Mouse (Mus musculus) CH12.LX (cell line): ENCODE measurements at regions not wholly inside any gene's neighbourhood (a gene's known extent, or its start where the extent isn't known, plus 50 kb on each side); places are given as distances from the start of the nearest gene placed in this dataset.

Experiments used
- DNase-seq: peaks from one replicate; pipeline ENCODE4 v3.0.0-alpha.2; 2013; ENCODE audit errors: extremely low read depth
- H3K27ac ChIP-seq: 2 replicates; pipeline ENCODE4 v1.5.1; 2012; ENCODE audit warnings: low read depth, mild to moderate bottlenecking, control low read depth, moderate library complexity; ENCODE audit not compliant: insufficient read depth
- H3K27me3 ChIP-seq: replicated peaks from 2 replicates; pipeline ENCODE3; 2012; ENCODE audit warnings: inconsistent platforms
- H3K36me3 ChIP-seq, 2 experiments: replicated peaks in 1 of 2; 2 replicates each; pipeline versions ENCODE3 to v1.6.1; 2012; ENCODE audit warnings: inconsistent platforms in 1 of 2, low read length in 1 of 2, mild to moderate bottlenecking in 1 of 2, mixed read lengths in 1 of 2, moderate library complexity in 1 of 2; ENCODE audit not compliant: control insufficient read depth in 1 of 2, insufficient read depth in 1 of 2
- H3K4me1 ChIP-seq, 2 experiments: 2 replicates each; pipeline ENCODE4 v1.6.1; 2012; ENCODE audit warnings: inconsistent platforms in 1 of 2, moderate library complexity in 1 of 2; ENCODE audit not compliant: insufficient read depth in 2 of 2, control insufficient read depth in 1 of 2
- H3K4me2 ChIP-seq: 2 replicates; pipeline ENCODE4 v1.6.1; 2012; ENCODE audit warnings: low read depth, mild to moderate bottlenecking, control low read depth; ENCODE audit not compliant: poor library complexity, insufficient read depth, severe bottlenecking
- H3K4me3 ChIP-seq, 3 experiments: fragments of 150-350 bp in 1 of 3; sonication (generic) in 1 of 3; replicated peaks in 1 of 3; 2 replicates each; pipeline versions ENCODE3 to v1.5.1; 2011 to 2012; ENCODE audit warnings: low read depth in 2 of 3, low read length in 2 of 3, mild to moderate bottlenecking in 2 of 3, moderate library complexity in 2 of 3, control low read depth in 1 of 3, improper control_type of control experiment in 1 of 3, inconsistent platforms in 1 of 3, mixed read lengths in 1 of 3; ENCODE audit not compliant: poor library complexity in 1 of 3
- H3K79me2 ChIP-seq: replicated peaks from 2 replicates; pipeline ENCODE4 v1.6.1; 2012; ENCODE audit warnings: mild to moderate bottlenecking, moderate library complexity; ENCODE audit not compliant: control insufficient read depth, poor library complexity, insufficient read depth, severe bottlenecking; ENCODE audit errors: extremely low read depth
- H3K9ac ChIP-seq: 2 replicates; pipeline ENCODE4 v1.6.1; 2012; ENCODE audit warnings: low read depth, mild to moderate bottlenecking, control low read depth, moderate library complexity; ENCODE audit not compliant: insufficient read depth
- H3K9me3 ChIP-seq: replicated peaks from 2 replicates; pipeline ENCODE3; 2012; ENCODE audit warnings: low read length, inconsistent platforms, mixed read lengths
- CHD1 ChIP-seq: IDR thresholded peaks from 2 replicates; pipeline ENCODE4 v1.6.1; 2012; ENCODE audit warnings: low read depth, low read length, improper control_type of control experiment, inconsistent platforms
- CTCF ChIP-seq, 2 experiments: IDR thresholded peaks in 1 of 2; conservative IDR thresholded peaks in 1 of 2; 2 replicates each; pipeline ENCODE4 v1.5.1; 2011 to 2012; ENCODE audit warnings: low read depth in 2 of 2, low read length in 2 of 2, improper control_type of control experiment in 1 of 2, inconsistent platforms in 1 of 2, mild to moderate bottlenecking in 1 of 2, moderate library complexity in 1 of 2
- EP300 ChIP-seq: IDR thresholded peaks from 2 replicates; pipeline ENCODE4 v1.6.1; 2011; ENCODE audit warnings: low read length, improper control_type of control experiment
- GABPA ChIP-seq: IDR thresholded peaks from 2 replicates; pipeline ENCODE4 v1.6.1; 2012; ENCODE audit warnings: low read depth, low read length, improper control_type of control experiment, inconsistent platforms; ENCODE audit not compliant: insufficient replicate concordance
- JUN ChIP-seq: IDR thresholded peaks from 2 replicates; pipeline ENCODE4 v1.6.1; 2011; ENCODE audit warnings: low read depth, mild to moderate bottlenecking, low read length, improper control_type of control experiment, moderate library complexity; ENCODE audit not compliant: insufficient read depth
- JUND ChIP-seq: conservative IDR thresholded peaks from 2 replicates; pipeline ENCODE4 v1.6.1; 2011; ENCODE audit warnings: low read depth, low read length, improper control_type of control experiment
- KAT2A ChIP-seq: IDR thresholded peaks from 2 replicates; pipeline ENCODE4 v1.6.1; 2012; ENCODE audit warnings: low read length, improper control_type of control experiment, inconsistent platforms; ENCODE audit not compliant: insufficient replicate concordance
- MEF2A ChIP-seq: IDR thresholded peaks from 2 replicates; pipeline ENCODE4 v1.6.1; 2014; ENCODE audit warnings: low read depth, mild to moderate bottlenecking, inconsistent platforms, low read length, improper control_type of control experiment, borderline replicate concordance
- NRF1 ChIP-seq: IDR thresholded peaks from 2 replicates; pipeline ENCODE4 v1.6.1; 2014; ENCODE audit warnings: low read depth, mild to moderate bottlenecking, inconsistent platforms, low read length, improper control_type of control experiment, moderate library complexity
- PAX5 ChIP-seq: IDR thresholded peaks from 2 replicates; pipeline ENCODE4 v1.6.1; 2012; ENCODE audit warnings: low read length, inconsistent platforms, mixed read lengths
- POLR2AphosphoS2 ChIP-seq: IDR thresholded peaks from 2 replicates; pipeline ENCODE4 v1.6.1; 2011; ENCODE audit warnings: low read depth, low read length, improper control_type of control experiment
- RAD21 ChIP-seq: IDR thresholded peaks from 2 replicates; pipeline ENCODE4 v1.6.1; 2011; ENCODE audit warnings: low read depth, mild to moderate bottlenecking, low read length, improper control_type of control experiment, moderate library complexity
- SMC3 ChIP-seq: IDR thresholded peaks from 2 replicates; pipeline ENCODE4 v1.6.1; 2011; ENCODE audit warnings: low read depth, low read length, improper control_type of control experiment
- USF2 ChIP-seq: conservative IDR thresholded peaks from 2 replicates; pipeline ENCODE4 v1.6.1; 2011; ENCODE audit warnings: low read depth, low read length, improper control_type of control experiment
- ZC3H11A ChIP-seq: IDR thresholded peaks from 2 replicates; pipeline ENCODE4 v1.6.1; 2012; ENCODE audit warnings: low read depth, mild to moderate bottlenecking, inconsistent platforms, low read length, improper control_type of control experiment
- ZKSCAN1 ChIP-seq: IDR thresholded peaks from 2 replicates; pipeline ENCODE4 v1.6.1; 2012; ENCODE audit warnings: low read depth, inconsistent platforms, low read length, improper control_type of control experiment, borderline replicate concordance
- ZNF384 ChIP-seq: IDR thresholded peaks from 2 replicates; pipeline ENCODE4 v1.6.1; 2012; ENCODE audit warnings: low read depth, low read length, improper control_type of control experiment, inconsistent platforms
- dilution Hi-C: fragments of 300-500 bp; cut with MboI; formaldehyde crosslinking; loops from 2 replicates; pipeline ENCODE4 v1.14.3; 2020; ENCODE audit warnings: low sequenced_read_pairs; ENCODE audit not compliant: extremely low pct_unique_long_range_greater_than_20kb, extremely low pct_ligation_motif_present
- in situ Hi-C: fragments of 300-500 bp; cut with MboI; formaldehyde crosslinking; loops from 3 replicates; pipeline ENCODE4 v1.14.3; 2019; ENCODE audit warnings: low sequenced_read_pairs, low pct_ligation_motif_present, low pct_unique_long_range_greater_than_20kb, mixed read lengths

GRCm38 (mm10) chr3:81789664-81790063 lies 142.7 kb upstream of the Ctso start:
- TF ChIP-seq CTCF (conservative IDR thresholded peaks at IDR 0.05 in 1 of 2, IDR thresholded peaks at IDR 0.05 in 1 of 2; ENCODE audit: low read depth in 2 of 2, low read length in 2 of 2) (no peak), ZC3H11A (no peak), RAD21 (no peak), MEF2A (no peak), ZKSCAN1 (no peak), PAX5 (no peak), EP300 (no peak), SMC3 (no peak), ZNF384 (no peak), KAT2A (no peak), POLR2AphosphoS2 (no peak), JUN (no peak), CHD1 (no peak), JUND (no peak), GABPA (no peak)
- Histone ChIP-seq H3K4me2 (no peak overlapping the region), H3K9ac (no peak overlapping the region), H3K27me3 (no peaks in the 10 kb centered on the region), H3K4me1 (no peaks in the 10 kb centered on the region), H3K4me3 (no peak overlapping the region), H3K9me3 (no peaks in the 10 kb centered on the region), H3K27ac (no peak overlapping the region), H3K36me3 (no peaks in the 10 kb centered on the region), H3K79me2 (no peaks in the 10 kb centered on the region)
- dilution Hi-C loops = no loop called here
- no peak for DNase-seq
- in situ Hi-C loops = loop anchor here (25.0 kb wide), 2 partner anchors 452 to 752 kb away; partner anchors contain the start of gene Pdgfc

GRCm38 (mm10) chr3:81802096-81802495 lies 130.3 kb upstream of the Ctso start:
- H3K9ac ChIP-seq = no peak overlapping the region
- H3K36me3 ChIP-seq = no peaks in the 10 kb centered on the region
- no peaks in the 10 kb centered on the region for H3K27me3 ChIP-seq
- H3K27ac ChIP-seq = no peak overlapping the region
- dilution Hi-C loops = no loop called here
- H3K4me2 ChIP-seq = no peak overlapping the region
- no peak overlapping the region for H3K4me3 ChIP-seq
- DNase-seq = no peak
- H3K79me2 ChIP-seq = no peaks in the 10 kb centered on the region
- H3K9me3 ChIP-seq = no peaks in the 10 kb centered on the region
- TF ChIP-seq USF2 (no peak), NRF1 (no peak)
- TF ChIP-seq, all 38 proteins: peak for 0
- in situ Hi-C loops = no loop called here
- peaks cover 0 to 3% of the 10 kb centered on the region in 2 experiments; a peak in 1 of 4 replicates for H3K4me1 ChIP-seq
